Mouse (Mus musculus) thymus, postnatal 36 days (tissue): ENCODE measurements around the gene Morn2.

Experiments used
- DNase-seq, 2 experiments: peaks; one replicate each; pipeline ENCODE4 v3.0.0; 2022; ENCODE audit warnings: mixed read lengths in 2 of 2

Morn2 gene

GRCm38 (mm10) chr17:80324521-80324920 is 34.5 kb downstream of the Morn2 start:
- DNase-seq = no peak

DNA sequence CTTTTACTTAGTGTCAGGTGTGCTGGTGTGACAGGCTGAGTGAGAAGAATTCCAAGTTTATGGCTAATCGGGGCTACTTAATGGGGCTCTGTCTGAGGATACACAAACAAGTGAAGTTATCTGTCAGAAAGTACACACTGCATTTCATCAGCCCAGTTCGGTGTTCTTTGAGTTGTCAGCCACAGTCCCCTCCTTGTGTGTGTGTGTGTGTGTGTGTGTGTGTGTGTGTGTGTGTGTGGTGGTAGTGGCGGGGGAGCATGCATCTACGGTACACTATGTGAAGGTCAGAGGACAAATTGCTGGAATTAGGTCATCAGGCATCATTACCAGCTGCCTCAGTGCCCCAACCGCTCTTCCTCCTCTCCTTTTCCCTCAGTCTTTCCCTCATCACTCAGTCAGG is 35.5 kb downstream of the Morn2 start:
- no peak for DNase-seq

DNA sequence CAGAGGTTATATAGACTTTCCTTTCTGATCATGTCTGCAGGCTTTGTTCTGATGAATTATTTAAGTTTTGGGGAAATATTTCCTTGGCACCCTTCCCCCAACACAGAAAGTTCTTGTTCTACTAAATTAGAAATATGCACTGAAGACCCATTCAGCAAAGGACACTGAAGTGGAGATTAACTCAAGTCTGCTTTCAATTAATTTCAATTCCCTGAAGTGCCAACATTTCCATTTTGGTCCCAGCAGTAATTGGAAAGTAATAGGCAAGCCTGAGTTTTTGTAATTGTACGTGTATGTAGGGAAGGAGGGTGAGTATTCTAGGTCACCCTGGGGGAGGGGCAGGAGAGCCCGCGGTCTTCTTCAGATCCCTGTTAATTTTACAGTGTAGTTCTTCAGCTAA is 36.4 kb downstream of the Morn2 start:
- DNase-seq = no peak

- no peak for DNase-seq
Measured at GRCm38 (mm10) chr17:80332386-80332785, 42.4 kb downstream of the Morn2 start.

DNA sequence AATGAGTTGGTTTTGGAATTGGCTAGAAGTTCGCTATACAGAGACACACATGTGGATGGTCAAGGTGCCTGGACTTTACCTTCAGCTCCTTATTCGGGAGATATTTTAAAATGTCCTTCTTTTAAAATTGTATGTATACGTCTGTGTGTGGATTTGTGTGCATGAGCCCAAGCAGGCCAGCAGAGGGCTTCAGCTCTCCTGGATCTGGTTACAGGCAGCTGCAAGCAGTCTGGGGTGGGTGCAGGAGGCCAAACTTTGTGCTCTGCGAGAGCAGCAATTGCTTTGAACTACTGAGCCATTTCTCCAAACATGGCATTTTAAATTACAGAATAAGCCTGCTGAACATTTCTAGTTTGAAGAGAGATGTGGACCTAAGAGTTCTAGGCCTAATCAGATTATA is 55.3 kb downstream of the Morn2 start:
- DNase-seq = peak in 1 of 2 experiments; percentile 14

DNA sequence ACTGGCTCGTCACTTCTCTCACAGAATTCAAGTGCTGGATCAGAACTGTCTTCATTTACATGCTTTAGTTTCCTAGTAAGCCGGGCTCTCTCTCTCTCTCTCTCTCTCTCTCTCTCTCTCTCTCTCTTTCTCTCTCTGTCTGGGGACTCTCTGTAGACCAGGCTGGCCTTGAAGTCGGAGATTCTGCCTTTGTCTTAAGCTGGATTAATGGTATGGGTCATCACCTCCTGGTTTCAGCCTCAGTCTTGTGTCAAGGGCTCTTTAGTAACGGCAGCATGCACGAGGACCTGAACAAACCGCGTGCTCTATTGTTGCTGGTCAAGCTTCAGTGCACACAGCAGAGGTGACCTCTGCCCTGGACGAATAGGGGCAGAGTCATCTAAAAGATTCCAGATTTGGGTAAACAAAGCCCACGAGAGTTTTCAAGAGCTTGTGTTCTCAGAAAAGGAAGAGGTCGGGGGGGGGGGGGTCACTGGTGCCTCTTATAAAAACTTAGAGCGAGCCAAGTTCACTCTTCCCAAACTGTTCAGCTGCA is 56.7 kb downstream of the Morn2 start:
- DNase-seq = no peak
